Mouse (Mus musculus): Measurements from ENCODE around the gene Pbx2. TPM values are rescaled to one million over a fixed set of nuclear protein-coding genes. Genes with fewer than 3 reads are reported as not detected.
A peak's percentile ranks its signal among the peaks of the same experiment; 100 is the strongest.

Gene Pbx2
- total RNA-seq, 2 experiments from 2014 or later = 12.1 to 13.9 TPM

DNA sequence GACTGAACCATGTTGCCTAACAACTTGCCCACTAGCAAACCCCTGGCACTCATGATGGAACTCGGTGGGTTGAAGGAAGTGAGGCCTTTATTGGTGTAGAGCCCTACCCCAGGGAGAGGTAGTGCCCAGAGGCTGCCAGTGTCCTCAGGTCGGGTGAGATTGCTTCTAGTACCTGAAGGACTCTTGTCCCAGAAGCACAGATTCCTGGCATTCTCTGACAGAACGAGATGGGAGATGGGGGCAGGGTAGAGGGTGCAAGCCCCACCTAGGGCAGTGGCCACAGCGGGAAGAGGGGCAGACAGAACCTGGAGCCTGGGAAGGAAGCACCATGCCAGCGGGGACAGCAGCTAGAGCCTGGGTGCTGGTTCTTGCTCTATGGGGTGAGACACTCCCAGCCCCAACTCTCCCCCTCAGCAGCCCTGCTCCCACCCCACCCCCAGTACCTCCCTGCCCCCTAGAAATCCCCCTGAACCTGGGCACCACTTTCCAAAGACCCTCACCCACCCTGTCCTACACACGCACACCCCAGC, 6.6 kb downstream of the Pbx2 start, which contains the start of gene Ager:
TSS of gene Ager (plus strand) at position 297 of the 530 bp plus-strand sequence.
- DNase-seq = no peak
- intact Hi-C loops (cut with DNase I) = loop anchor here (10.0 kb wide), 1 partner anchor 647 kb away; the partner anchor contains the start of gene Ddx39b

DNA sequence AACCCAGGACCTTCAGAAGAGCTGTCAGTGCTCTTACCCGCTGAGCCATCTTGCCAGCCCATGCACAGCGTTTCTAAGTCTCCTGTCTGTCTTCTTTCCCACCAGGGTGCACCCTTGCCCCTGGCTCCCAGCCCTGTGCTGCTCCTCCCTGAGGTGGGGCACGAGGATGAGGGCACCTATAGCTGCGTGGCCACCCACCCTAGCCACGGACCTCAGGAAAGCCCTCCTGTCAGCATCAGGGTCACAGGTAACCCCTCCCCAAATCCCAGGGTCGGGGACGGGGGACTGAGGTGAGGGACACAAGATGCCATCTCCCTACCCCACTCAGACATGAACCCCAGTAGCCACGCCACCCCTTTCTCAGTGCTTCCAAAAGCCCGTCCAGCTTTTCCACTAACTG, 8.8 kb downstream of the Pbx2 start:
- intact Hi-C loops (cut with DNase I) = loop anchor here (10.0 kb wide), 1 partner anchor 645 kb away; the partner anchor contains the start of gene Ddx39b
- no peak for DNase-seq

DNA sequence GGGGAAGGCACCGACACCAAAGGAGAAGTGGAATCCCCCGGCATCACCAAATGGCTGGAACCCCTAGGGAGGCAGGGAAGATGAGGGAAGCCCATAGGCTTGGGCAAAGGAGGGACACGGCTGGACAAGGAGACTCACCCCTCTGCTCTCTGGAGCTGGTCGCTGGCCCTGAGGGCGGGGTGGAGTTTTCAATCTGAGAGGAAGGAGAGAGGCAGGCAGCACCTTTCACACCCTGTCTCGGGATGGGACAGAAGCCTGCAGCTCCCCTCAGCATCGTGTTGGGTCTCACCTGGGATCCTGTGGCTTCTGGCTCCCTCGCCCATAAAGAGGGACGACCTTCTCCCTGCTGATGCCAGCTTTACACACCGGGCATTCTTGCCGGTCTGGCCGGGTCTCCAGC, 10.7 kb downstream of the Pbx2 start:
- no peak for DNase-seq
- intact Hi-C loops (cut with DNase I) = no loop called here

GRCm38 (mm10) chr17:34603375-34604060, 12.5 kb downstream of the Pbx2 start, which contains the start of gene Rnf5:
Gene Rnf5 (minus strand): TSS chr17:34603690.
- peak; percentile 84 to 98 for DNase-seq
- intact Hi-C loops (cut with DNase I) = no loop called here

DNA sequence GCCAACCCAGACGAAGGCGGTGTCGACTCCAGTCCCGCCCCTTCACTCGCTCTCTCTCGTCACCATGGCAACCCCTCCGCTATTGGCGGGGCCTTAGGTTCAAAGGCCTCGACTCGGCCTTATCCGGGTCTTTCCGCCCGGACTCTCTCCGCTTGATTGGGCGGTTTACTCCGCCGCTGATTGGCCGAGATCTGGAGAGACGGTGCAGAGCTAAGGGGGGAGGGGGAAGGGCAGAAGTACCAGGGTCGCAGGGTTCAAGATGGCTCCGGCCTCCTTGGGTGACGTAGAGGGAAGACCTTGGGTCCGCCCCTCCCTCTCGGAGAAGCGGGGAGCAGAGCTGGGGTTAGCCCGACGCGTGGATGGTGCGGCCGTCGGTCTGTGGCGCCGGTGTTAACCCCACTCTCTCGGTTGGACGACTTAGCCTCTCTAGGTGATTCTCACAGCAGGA, 13.0 kb downstream of the Pbx2 start, which contains the start of gene Agpat1:
TSS of gene Agpat1 (plus strand) at position 202 of the 448 bp plus-strand sequence.
- intact Hi-C loops (cut with DNase I) = no loop called here
- peak; percentile 93 to 99 for DNase-seq

GRCm38 (mm10) chr17:34604511-34605237, 13.6 kb downstream of the Pbx2 start:
- DNase-seq = no peak
- intact Hi-C loops (cut with DNase I) = no loop called here

GRCm38 (mm10) chr17:34605609-34606008, 14.5 kb downstream of the Pbx2 start:
- intact Hi-C loops (cut with DNase I) = no loop called here
- peak; percentile 96 to 97 for DNase-seq

- intact Hi-C loops (cut with DNase I) = no loop called here
- DNase-seq = no peak
Measured at GRCm38 (mm10) chr17:34606186-34607039, 15.3 kb downstream of the Pbx2 start.

- no peak for DNase-seq
- intact Hi-C loops (cut with DNase I) = no loop called here
Measured at GRCm38 (mm10) chr17:34607997-34608396, 16.9 kb downstream of the Pbx2 start.

DNA sequence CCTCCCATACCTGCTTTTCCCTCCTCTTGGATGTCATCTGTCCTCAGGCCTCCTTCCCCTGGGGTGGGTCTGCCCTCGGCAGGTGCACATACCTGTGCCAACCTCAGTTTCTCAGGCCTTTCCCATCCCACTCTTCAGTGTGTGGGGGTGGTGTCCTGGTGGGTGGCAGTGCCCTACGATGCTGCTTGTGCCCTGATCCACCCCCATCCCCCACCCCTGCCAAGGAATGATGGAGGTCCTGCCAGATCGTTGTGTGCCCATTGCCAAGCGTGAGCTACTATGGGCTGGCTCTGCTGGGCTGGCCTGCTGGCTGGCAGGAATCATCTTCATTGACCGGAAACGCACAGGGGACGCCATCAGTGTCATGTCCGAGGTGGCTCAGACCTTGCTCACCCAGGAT, 20.0 kb downstream of the Pbx2 start:
- DNase-seq = no peak
- intact Hi-C loops (cut with DNase I) = no loop called here

DNA sequence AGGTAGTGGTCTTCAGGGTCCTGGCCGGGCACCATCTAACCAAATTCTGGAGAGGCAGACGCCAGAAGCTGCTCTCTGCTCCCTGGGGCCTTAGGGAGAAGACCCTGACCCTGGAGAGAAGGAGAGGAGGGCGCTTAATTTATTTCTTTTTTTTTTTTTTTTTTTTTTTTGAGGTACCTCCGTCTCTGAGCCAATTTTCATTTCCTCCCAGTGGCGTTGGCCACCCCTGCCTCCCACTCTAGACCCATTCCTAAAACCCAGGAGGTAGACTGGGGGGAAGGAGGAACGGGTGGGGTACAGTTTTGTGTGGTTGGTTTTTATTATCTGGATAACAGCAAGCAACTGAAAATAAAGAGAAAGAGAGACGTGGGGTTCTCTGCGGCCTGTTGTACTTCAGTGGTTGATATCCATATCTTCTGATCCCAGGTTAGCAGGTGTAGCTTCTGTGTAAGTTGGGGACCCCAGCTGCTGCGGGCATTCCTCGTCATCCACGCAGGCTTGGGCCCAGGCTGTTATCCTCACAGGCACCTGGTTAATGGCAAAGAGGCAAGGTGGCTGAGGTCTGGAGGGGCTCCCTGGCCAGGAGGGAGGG, 22.1 kb downstream of the Pbx2 start:
- DNase-seq = no peak
- intact Hi-C loops (cut with DNase I) = no loop called here

DNA sequence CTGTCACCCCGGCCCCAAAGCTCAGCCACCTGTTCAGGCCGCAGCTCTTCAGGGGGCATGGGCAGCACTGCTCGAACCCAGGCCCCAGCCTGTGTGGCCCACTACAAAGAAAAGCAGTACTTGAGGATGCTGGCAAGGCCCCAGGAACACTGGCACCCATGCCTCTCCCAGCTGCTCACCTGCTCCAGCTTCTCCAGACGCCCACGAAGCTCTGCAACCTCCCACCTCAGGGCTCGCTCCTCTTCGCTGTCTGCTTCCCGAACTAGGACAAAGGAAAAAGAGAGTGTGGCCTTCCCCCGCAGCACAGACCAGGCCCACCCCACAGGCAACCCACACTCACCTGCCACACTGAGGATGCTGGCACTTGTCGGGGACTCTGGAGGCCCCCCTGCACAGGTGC, 22.8 kb downstream of the Pbx2 start:
- intact Hi-C loops (cut with DNase I) = no loop called here
- DNase-seq = no peak

- intact Hi-C loops (cut with DNase I) = loop anchor here (5.0 kb wide), 2 partner anchors 44 to 174 kb away; no protein-coding TSS in a partner anchor
Measured at GRCm38 (mm10) chr17:34615871-34616270, 24.8 kb downstream of the Pbx2 start, which contains the start of gene Egfl8. Gene Egfl8 (minus strand): TSS chr17:34615971.

GRCm38 (mm10) chr17:34618999-34619398, 27.9 kb downstream of the Pbx2 start:
- peak; percentile 48 to 55 for DNase-seq

More at GRCm38 (mm10) chr17:34615871-34616270, 24.8 kb downstream of the Pbx2 start, which contains the start of gene Egfl8:
- DNase-seq = no peak

GRCm38 (mm10) chr17:34621006-34621405, 29.9 kb downstream of the Pbx2 start:
- DNase-seq = no peak
- intact Hi-C loops (cut with DNase I) = no loop called here

More at GRCm38 (mm10) chr17:34618999-34619398, 27.9 kb downstream of the Pbx2 start:
- intact Hi-C loops (cut with DNase I) = loop anchor here (5.0 kb wide), 2 partner anchors 47 to 177 kb away; no protein-coding TSS in a partner anchor

- intact Hi-C loops (cut with DNase I) = no loop called here
- DNase-seq = no peak
Measured at GRCm38 (mm10) chr17:34623161-34623560, 32.1 kb downstream of the Pbx2 start.

DNA sequence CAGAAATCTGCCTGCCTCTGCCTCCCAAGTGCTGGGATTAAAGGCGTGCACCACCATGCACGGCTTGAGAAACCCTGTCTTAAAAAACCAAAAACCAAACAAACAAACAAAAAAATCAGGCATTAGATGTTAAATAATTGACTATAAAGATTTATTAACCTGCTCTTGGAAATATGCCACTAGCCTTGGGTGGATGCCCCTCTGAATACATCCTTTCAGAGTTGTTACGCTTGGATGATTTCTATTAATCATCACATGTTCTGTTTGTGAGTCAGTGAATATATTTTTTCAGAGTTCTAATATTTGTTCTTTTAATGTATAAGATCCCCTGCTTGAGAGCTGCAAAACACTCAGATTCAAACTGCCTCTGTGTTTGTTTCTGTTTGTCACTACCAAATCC, 33.9 kb downstream of the Pbx2 start:
- no peak for DNase-seq
- intact Hi-C loops (cut with DNase I) = no loop called here

DNA sequence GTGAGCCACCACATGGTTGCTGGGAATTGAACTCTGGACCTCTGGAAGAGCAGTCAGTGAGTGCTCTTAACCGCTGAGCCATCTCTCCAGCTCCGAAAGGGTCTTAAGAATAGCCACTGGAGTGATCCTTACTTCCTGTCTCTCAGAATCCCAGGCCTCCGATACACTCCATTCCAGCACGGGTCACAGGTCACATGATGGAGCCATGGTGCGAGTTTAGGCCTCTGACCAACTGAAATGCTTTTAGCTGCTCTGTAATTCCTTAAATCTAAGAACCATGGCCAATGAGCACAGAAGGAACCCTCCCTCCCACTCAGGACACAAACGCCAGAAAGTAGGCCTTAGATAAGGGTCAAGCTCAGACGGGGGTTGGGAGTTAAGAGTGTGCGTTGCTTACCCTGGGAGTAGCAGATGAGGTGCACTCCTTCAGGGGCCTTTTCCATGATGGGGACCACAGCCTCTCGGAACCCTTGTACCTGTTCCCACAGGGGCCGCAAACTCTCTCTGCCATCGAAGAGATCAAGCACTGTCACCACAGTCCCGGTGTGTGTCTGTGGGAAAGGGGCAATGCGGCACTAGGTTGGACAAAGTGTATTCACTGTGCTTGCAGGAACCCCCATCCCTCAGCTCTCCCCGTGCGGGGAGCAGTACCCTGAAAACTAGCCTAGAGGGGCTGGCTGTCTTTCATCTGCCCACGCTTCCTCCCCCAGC, 35.2 kb downstream of the Pbx2 start:
- DNase-seq = no peak
- intact Hi-C loops (cut with DNase I) = no loop called here

GRCm38 (mm10) chr17:34626773-34627092, 35.7 kb downstream of the Pbx2 start:
- DNase-seq = no peak
- intact Hi-C loops (cut with DNase I) = no loop called here

Data from gastrocnemius, postnatal 36 days (tissue).